Mouse (Mus musculus): ENCODE data around the gene Dctn2. TPM values are rescaled to one million over a fixed set of nuclear protein-coding genes. Genes with fewer than 3 reads are reported as not detected.

Gene Dctn2
- polyA plus RNA-seq, 1 experiment from 2014 or later: 226 TPM

DNA sequence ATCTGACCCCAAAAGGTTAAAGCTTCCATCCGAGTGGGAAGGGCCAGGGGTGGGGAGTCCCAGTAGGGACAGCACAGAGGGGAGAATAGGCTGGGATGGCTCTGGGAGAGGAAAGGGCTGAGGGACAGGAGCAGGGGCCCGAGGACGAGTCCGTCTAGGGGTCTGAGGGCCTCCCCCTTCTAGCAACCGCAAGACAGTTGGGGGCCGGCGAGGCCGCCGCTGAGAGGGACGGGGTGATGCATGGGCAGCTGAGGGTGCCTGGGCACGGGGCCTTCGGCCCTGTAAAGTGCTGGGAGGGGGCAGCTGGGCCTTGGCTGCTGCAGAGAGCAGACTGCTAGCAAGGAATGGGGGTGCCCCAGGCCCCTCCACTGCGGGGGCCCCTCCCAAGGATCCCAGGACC, 19.5 kb downstream of the Dctn2 start:
- H3K4me1 ChIP-seq: peaks cover 45% of the 10 kb centered on the region
- no peak for ATAC-seq (ENCODE audit: low FRiP score)
- H3K9ac ChIP-seq: 0 out of 2 replicates have a peak overlapping the region, but pooled peaks have one; percentile 38
- H3K27ac ChIP-seq: peak overlapping the region; percentile 98; the same call in 1 of the 2 replicates
- 0 out of 2 replicates have a peak overlapping the region, but pooled peaks have one; percentile 1 for H3K4me3 ChIP-seq (replicated peaks)
- H3K36me3 ChIP-seq (replicated peaks): peaks cover 68% of the 10 kb centered on the region
- H3K4me2 ChIP-seq: peak overlapping the region; percentile 13
- H3K27me3 ChIP-seq: no peaks in the 10 kb centered on the region
- H3K9me3 ChIP-seq: no peaks in the 10 kb centered on the region
- WGBS: 80% methylated on average over 11 of the region's 13 CpGs

GRCm38 (mm10) chr10:127286194-127286593, 20.0 kb downstream of the Dctn2 start:
- Histone ChIP-seq H3K4me2 (peak overlapping the region; percentile 86), H3K4me3 (replicated peaks) (peak overlapping the region; percentile 75; the same call in 1 of the 2 replicates), H3K9me3 (no peaks in the 10 kb centered on the region), H3K27ac (peak overlapping the region; percentile 98; the same call in 1 of the 2 replicates), H3K36me3 (replicated peaks) (peaks cover 62% of the 10 kb centered on the region), H3K9ac (0 out of 2 replicates have a peak overlapping the region, but pooled peaks have one; percentile 38), H3K4me1 (peaks cover 48% of the 10 kb centered on the region), H3K27me3 (no peaks in the 10 kb centered on the region)
- ATAC-seq (ENCODE audit: low FRiP score): no peak
- 83% methylated on average over 7 of the region's 7 CpGs for WGBS

DNA sequence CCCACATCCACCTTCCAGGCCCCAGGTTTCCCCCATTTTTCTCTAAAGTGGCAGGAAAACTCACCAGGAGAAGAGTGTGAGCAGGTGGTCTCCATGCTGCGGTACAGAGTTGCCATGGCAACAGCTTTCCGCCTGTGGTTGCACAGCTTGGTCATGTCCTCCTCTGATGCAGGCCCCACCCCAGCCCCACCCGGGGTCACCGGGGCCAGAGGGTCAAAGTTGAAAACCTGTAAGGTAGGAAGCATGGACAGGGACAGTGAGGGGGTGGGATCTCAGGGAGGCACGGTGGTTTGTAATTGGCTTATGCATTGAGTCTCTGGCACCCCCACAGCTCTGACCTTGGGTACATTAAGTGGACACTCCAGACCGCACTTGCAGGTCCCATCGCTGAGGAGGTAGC, 20.6 kb downstream of the Dctn2 start:
- Histone ChIP-seq H3K9ac (0 out of 2 replicates have a peak overlapping the region, but pooled peaks have one; percentile 83), H3K4me1 (peaks cover 53% of the 10 kb centered on the region), H3K27ac (peak overlapping the region; percentile 98), H3K4me3 (replicated peaks) (peak overlapping the region; percentile 75), H3K4me2 (peak overlapping the region; percentile 86), H3K9me3 (no peaks in the 10 kb centered on the region), H3K27me3 (no peaks in the 10 kb centered on the region), H3K36me3 (replicated peaks) (peaks cover 57% of the 10 kb centered on the region)
- 49% methylated on average over 7 of the region's 7 CpGs for WGBS
- ATAC-seq (ENCODE audit: low FRiP score): no peak

- H3K27me3 ChIP-seq: no peaks in the 10 kb centered on the region
- H3K9ac ChIP-seq: peak overlapping the region; percentile 83
- H3K4me1 ChIP-seq: peaks cover 60% of the 10 kb centered on the region
- peak overlapping the region; percentile 86 for H3K4me2 ChIP-seq
- H3K36me3 ChIP-seq (replicated peaks): peaks cover 50% of the 10 kb centered on the region
- H3K4me3 ChIP-seq (replicated peaks): peak overlapping the region; percentile 75
- H3K9me3 ChIP-seq: no peaks in the 10 kb centered on the region
- no peak for ATAC-seq (ENCODE audit: low FRiP score)
- WGBS: 75% methylated on average over 15 of the region's 15 CpGs
- H3K27ac ChIP-seq: peak overlapping the region; percentile 98
These were observed 21.2 kb downstream of the Dctn2 start for GRCm38 (mm10) chr10:127287271-127287935.

- H3K27me3 ChIP-seq: no peaks in the 10 kb centered on the region
- peak overlapping the region; percentile 86 for H3K4me2 ChIP-seq
- H3K4me1 ChIP-seq: peaks cover 62% of the 10 kb centered on the region
- H3K9ac ChIP-seq: peak overlapping the region; percentile 83
- H3K27ac ChIP-seq: peak overlapping the region; percentile 98
- ATAC-seq (ENCODE audit: low FRiP score): no peak
- WGBS: 2% methylated on average over 3 of the region's 3 CpGs
- peak overlapping the region; percentile 75 for H3K4me3 ChIP-seq (replicated peaks)
- no peaks in the 10 kb centered on the region for H3K9me3 ChIP-seq
- peaks cover 45% of the 10 kb centered on the region for H3K36me3 ChIP-seq (replicated peaks)
These were observed 21.7 kb downstream of the Dctn2 start for GRCm38 (mm10) chr10:127287936-127288293.

- peak overlapping the region; percentile 83 for H3K9ac ChIP-seq
- H3K4me3 ChIP-seq (replicated peaks): peak overlapping the region; percentile 75
- H3K4me2 ChIP-seq: peak overlapping the region; percentile 86
- H3K27me3 ChIP-seq: no peaks in the 10 kb centered on the region
- H3K4me1 ChIP-seq: peaks cover 65% of the 10 kb centered on the region
- peaks cover 44% of the 10 kb centered on the region for H3K36me3 ChIP-seq (replicated peaks)
- peak; percentile 1; the same call in 1 of the 2 replicates for ATAC-seq (ENCODE audit: low FRiP score)
- no peaks in the 10 kb centered on the region for H3K9me3 ChIP-seq
- WGBS: under 1% methylated on average over 22 of the region's 28 CpGs
- peak overlapping the region; percentile 98 for H3K27ac ChIP-seq
These were observed 22.2 kb downstream of the Dctn2 start for GRCm38 (mm10) chr10:127288328-127288799.

DNA sequence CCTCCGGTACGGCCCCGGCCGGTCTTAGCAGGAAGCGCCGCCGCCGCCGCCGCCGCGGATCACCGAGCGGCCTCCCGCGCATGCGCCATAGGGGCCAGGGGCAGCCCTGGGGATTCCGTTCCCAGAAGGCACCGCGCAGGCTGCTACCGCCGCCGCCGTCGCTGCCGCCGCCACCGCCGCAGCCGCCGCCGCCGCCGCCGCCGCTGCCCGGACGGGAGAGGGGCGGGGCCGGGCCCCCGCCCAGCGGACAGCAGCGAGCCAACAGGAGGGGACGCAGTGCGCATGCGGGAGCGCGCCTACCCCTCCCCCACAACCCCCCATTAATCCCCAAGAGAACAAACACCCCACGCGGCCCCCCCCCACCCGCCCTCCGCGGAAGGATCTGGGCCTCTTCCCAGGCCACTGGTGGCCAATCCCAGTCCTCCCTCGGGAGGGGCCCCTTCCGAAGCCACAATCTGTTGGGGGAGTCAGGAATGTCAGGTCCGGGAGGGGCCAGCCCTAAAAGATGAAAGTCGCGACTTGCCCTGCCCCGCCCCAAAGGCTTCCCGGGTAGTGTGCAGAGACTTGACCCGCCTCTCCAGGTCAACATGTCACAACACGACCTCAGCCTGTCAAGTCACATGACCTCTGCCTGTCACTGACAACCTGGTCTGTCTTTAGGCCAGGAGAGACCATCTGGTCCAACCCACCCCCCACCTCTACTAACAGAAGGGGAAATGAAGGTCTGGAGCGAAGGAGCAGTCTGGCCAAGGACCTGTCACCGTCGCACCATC, 22.8 kb downstream of the Dctn2 start, which contains the start of gene Mbd6:
TSS of gene Mbd6 (minus strand) at position 219 of the 773 bp plus-strand sequence.
- Histone ChIP-seq H3K36me3 (replicated peaks) (peaks cover 44% of the 10 kb centered on the region), H3K27me3 (no peaks in the 10 kb centered on the region), H3K4me1 (peaks cover 65% of the 10 kb centered on the region), H3K4me2 (peak within 1 kb of the TSS; percentile 86), H3K27ac (peak within 1 kb of the TSS; percentile 98), H3K4me3 (replicated peaks) (peak within 1 kb of the TSS; percentile 75), H3K9me3 (no peaks in the 10 kb centered on the region), H3K9ac (peak within 1 kb of the TSS; percentile 83)
- ATAC-seq (ENCODE audit: low FRiP score): peak; percentile 42
- 0% methylated on average over 39 of the region's 65 CpGs for WGBS

GRCm38 (mm10) chr10:127289573-127290191, 23.5 kb downstream of the Dctn2 start:
- Histone ChIP-seq H3K9ac (peak overlapping the region; percentile 83; the same call in 1 of the 2 replicates), H3K36me3 (replicated peaks) (peaks cover 44% of the 10 kb centered on the region), H3K27ac (peak overlapping the region; percentile 98), H3K27me3 (no peaks in the 10 kb centered on the region), H3K4me3 (replicated peaks) (peak overlapping the region; percentile 75), H3K4me2 (peak overlapping the region; percentile 86), H3K9me3 (no peaks in the 10 kb centered on the region), H3K4me1 (peaks cover 62% of the 10 kb centered on the region)
- peak; percentile 2 for ATAC-seq (ENCODE audit: low FRiP score)
- 1% methylated on average over 15 of the region's 15 CpGs for WGBS

GRCm38 (mm10) chr10:127290307-127290929, 24.2 kb downstream of the Dctn2 start:
- peak; percentile 92 for ATAC-seq (ENCODE audit: low FRiP score)
- Histone ChIP-seq H3K27me3 (no peaks in the 10 kb centered on the region), H3K4me3 (replicated peaks) (peak overlapping the region; percentile 75), H3K9ac (peak overlapping the region; percentile 66), H3K36me3 (replicated peaks) (peaks cover 44% of the 10 kb centered on the region), H3K4me2 (peak overlapping the region; percentile 86), H3K9me3 (no peaks in the 10 kb centered on the region), H3K27ac (peak overlapping the region; percentile 98), H3K4me1 (peaks cover 56% of the 10 kb centered on the region)
- WGBS: 1% methylated on average over 35 of the region's 47 CpGs

DNA sequence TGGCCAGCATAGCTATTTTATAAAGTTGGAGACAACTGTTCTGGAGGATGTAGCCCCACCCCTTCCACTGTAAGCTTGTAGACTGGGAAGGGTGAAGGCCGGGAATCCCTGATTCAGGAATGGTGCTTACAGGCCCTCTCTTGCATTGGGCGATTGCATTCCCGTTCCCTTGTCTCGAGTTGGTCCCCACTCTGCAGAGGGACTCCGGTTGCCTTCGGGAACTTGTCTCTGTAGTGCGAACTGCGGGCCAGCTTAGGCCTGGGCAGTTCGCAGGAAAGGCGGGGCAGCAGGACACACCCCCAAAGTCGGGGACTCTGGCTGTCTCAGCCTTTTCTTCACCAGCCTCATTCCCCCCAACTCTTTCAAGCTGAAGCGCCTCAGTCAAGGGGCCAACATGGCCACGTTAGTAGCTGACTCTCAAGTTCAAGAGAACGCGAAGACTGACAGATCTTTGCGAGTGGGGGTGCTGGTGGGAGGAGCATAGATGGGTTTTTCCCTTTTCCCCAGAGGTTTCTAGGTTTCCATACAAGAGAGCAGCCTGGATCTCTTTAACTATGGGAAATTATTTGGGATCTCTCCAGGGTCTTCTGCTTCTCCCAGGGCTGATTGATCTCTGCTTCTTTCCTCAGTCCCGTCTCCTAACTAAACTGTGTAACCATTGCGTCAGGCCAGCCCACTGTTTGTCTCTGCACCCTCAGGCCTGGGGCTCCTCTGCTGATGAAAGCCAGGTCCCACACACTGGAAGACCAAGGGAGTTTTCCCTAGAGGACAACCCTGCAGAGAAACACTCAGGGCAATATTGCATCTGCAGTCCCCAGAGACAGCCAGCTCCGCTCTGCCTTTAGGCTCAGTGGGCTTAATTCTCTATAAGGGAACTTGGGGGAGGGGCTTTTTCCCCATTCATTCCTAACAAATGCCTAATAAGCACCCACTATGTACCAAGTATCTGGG, 25.0 kb downstream of the Dctn2 start:
- H3K9ac ChIP-seq: peak overlapping the region; percentile 66
- H3K4me3 ChIP-seq (replicated peaks): peak overlapping the region; percentile 75
- H3K4me2 ChIP-seq: peak overlapping the region; percentile 86
- H3K27me3 ChIP-seq: no peaks in the 10 kb centered on the region
- H3K27ac ChIP-seq: peak overlapping the region; percentile 98
- ATAC-seq (ENCODE audit: low FRiP score): peak; percentile 42
- no peaks in the 10 kb centered on the region for H3K9me3 ChIP-seq
- H3K36me3 ChIP-seq (replicated peaks): peaks cover 44% of the 10 kb centered on the region
- 2% methylated on average over 19 of the region's 19 CpGs for WGBS
- peaks cover 48% of the 10 kb centered on the region for H3K4me1 ChIP-seq

All from forebrain, embryonic 12.5 days (tissue).